Mouse (Mus musculus) brain, embryonic 14.5 days (tissue): ENCODE measurements at regions not wholly inside any gene's neighbourhood (a gene's known extent, or its start where the extent isn't known, plus 50 kb on each side); places are given as distances from the start of the nearest gene placed in this dataset.

Source experiments
- CTCF ChIP-seq: fragments of 200-500 bp; IDR thresholded peaks from 2 replicates; pipeline ENCODE4 v1.5.1; 2012; ENCODE audit warnings: inconsistent platforms, mild to moderate bottlenecking, moderate library complexity, borderline replicate concordance; ENCODE audit not compliant: insufficient read depth, insufficient read length; ENCODE audit errors: extremely low read depth
- POLR2A ChIP-seq: fragments of 200-500 bp; IDR thresholded peaks from 2 replicates; pipeline ENCODE4 v1.6.1; 2012; ENCODE audit warnings: mild to moderate bottlenecking, inconsistent platforms, borderline replicate concordance; ENCODE audit not compliant: poor library complexity, insufficient read depth, insufficient read length, severe bottlenecking; ENCODE audit errors: extremely low read depth

DNA sequence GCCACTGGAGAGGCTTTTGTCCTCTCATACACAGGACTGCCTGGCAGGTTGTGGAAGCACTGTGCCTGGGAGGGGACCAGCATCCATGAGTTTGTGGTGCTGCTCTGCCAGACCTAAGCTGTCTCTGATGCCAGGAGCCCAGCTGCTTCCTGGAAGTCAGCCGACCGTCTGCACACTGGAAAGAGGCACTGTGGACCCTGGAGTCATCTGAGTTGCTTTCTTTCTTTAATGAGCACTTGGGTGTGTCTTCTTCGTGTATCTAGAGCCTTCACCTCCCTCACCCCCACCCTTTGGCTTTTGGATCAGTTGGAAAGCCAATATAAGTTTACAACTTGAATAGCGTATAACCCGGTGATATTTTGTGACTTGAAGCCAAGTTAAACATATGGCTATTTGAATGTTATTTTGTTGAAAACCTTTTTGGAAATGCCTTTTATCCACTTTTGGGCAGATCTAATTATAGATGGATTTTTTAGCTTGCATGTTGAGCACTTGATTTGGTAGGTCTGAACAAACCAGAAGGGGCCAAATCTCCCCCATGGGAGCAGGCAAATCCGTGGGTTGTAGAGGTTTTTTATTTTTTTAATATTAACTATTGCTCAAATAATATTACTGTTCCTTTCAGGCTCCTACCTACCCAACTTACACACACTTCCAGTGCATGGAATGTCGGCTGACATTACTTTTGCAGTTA is 92.6 kb upstream of the Twist2 start:
- TF ChIP-seq CTCF (no peak), POLR2A (no peak)
